Mouse (Mus musculus) lung, adult 2 months (tissue): ENCODE measurements at regions not wholly inside any gene's neighbourhood (a gene's known extent, or its start where the extent isn't known, plus 50 kb on each side); places are given as distances from the start of the nearest gene placed in this dataset.

Experiments
- CTCF ChIP-seq: fragments of 200-500 bp; IDR thresholded peaks from 2 replicates; pipeline ENCODE4 v1.5.1; 2011; ENCODE audit warnings: mild to moderate bottlenecking, low read length, control low read depth; ENCODE audit not compliant: insufficient read depth
- POLR2A ChIP-seq: fragments of 200-500 bp; IDR thresholded peaks from 2 replicates; pipeline ENCODE4 v1.6.1; 2011; ENCODE audit warnings: low read depth, mild to moderate bottlenecking, control low read depth, low read length, borderline replicate concordance; ENCODE audit errors: extremely low read depth

DNA sequence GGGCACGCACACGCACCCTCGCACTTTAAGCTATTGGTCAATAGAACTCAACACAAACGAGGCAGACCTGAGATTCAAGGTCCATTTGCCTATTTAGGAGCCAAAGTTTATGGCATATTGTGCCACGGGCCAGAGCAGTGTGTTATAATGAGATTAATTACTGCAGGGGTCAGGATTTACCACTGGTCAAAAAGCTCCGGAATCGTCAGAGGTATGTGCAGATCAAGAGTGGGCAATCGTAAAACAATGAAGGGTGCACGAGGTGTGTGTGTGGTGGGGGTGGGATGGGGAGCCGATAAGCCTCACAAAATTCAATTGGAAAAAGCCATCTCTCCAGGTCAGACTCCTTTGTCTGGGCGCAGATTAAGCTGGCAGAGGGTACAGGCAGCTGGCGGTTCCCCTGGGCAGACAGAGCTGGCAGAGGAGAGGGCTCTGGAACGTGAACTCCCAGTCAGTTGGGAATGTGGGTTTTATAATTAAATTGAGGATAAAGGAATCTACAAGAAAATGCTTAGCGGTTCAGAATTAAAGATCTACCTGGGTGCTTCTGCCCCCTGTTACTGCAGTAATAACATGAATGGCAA is 97.4 kb upstream of the Itga6 start:
- TF ChIP-seq CTCF (no peak), POLR2A (no peak)
